Mouse (Mus musculus) brown adipose tissue, adult 24 weeks (tissue): ENCODE results near the gene Scarf2. TPM values are rescaled to one million over a fixed set of nuclear protein-coding genes. Genes with fewer than 3 reads are reported as not detected.
A peak's percentile ranks its signal among the peaks of the same experiment; 100 is the strongest.

Experiments
- H3K27ac ChIP-seq: fragments of 200-500 bp; replicated peaks from 2 replicates; pipeline ENCODE4 v1.5.1; 2012; ENCODE audit warnings: low read depth, mild to moderate bottlenecking, low read length
- H3K4me1 ChIP-seq: fragments of 200-500 bp; 2 replicates; pipeline ENCODE4 v1.6.1; 2012; ENCODE audit warnings: low read length, mixed read lengths; ENCODE audit not compliant: control insufficient read depth, insufficient read depth, insufficient read length
- H3K4me3 ChIP-seq: fragments of 200-500 bp; 2 replicates; pipeline ENCODE4 v1.5.1; 2012; ENCODE audit warnings: low read depth, mild to moderate bottlenecking, low read length, moderate library complexity; ENCODE audit not compliant: insufficient read depth
- polyA plus RNA-seq: library from polyadenylated mRNA; stranded (reverse); fragments of >200 nt; gene quantifications from 2 replicates; pipeline ENCODE4 v1.2.4, GENCODE M21; 2012; ENCODE audit not compliant: missing spikeins, insufficient read depth, insufficient read length

Scarf2 gene
- polyA plus RNA-seq, 1 experiment: 1.8 TPM

- H3K4me1 ChIP-seq: no peaks in the 10 kb centered on the region; the same call in 1 of the 2 replicates
- H3K4me3 ChIP-seq: peak overlapping the region; percentile 76
- no peak overlapping the region for H3K27ac ChIP-seq
These were observed 9.6 kb downstream of the Scarf2 start for GRCm38 (mm10) chr16:17806581-17807191.

- H3K4me1 ChIP-seq: no peaks in the 10 kb centered on the region; the same call in 1 of the 2 replicates
- H3K27ac ChIP-seq: no peak overlapping the region
- H3K4me3 ChIP-seq: peak overlapping the region; percentile 76
These were observed 10.3 kb downstream of the Scarf2 start for GRCm38 (mm10) chr16:17807192-17808009.

DNA sequence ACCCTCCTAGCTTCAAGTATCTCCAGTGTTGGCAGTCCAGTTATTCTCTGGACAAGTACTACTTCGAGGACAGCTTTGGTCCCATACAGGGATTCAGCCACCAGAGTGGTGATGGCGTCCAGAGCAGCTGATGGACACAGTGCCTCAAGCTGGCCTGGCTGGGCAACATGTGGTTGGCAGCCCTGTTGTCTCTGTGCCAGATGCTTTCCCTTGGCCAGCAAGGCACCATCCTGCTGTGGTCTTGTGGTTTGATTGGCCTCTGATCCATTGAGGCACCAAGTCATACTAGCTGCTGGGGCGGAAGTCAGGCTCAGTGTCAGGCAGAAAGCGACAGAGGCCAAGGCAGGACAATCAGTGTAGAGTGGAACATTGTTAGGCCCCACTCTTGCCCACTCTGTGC, 12.0 kb downstream of the Scarf2 start:
- no peak overlapping the region for H3K27ac ChIP-seq
- H3K4me3 ChIP-seq: no peak overlapping the region
- H3K4me1 ChIP-seq: no peaks in the 10 kb centered on the region

DNA sequence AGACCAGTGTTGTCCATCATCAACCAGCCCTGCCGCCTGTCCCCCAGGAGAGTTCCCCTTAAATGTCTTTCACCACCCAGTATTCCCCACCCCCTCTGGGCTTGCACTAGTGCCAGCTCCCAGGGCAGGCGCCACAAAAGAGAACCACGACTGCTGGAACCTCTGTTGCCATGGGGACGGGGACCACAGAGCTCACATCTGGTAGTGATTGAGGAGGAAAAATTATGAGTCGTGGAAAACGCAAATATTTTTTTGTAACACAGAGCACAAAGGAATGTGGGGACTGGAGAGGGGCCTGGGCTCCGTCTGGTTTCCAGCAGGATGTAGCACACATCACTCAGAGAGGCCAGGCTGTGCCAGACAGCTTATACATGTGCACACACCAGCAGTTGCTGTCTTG, 12.6 kb downstream of the Scarf2 start:
- Histone ChIP-seq H3K27ac (no peak overlapping the region), H3K4me3 (no peak overlapping the region), H3K4me1 (no peaks in the 10 kb centered on the region)

- no peak overlapping the region for H3K4me3 ChIP-seq
- no peaks in the 10 kb centered on the region for H3K4me1 ChIP-seq
- no peak overlapping the region for H3K27ac ChIP-seq
These were observed 15.0 kb downstream of the Scarf2 start for GRCm38 (mm10) chr16:17812120-17812519.

DNA sequence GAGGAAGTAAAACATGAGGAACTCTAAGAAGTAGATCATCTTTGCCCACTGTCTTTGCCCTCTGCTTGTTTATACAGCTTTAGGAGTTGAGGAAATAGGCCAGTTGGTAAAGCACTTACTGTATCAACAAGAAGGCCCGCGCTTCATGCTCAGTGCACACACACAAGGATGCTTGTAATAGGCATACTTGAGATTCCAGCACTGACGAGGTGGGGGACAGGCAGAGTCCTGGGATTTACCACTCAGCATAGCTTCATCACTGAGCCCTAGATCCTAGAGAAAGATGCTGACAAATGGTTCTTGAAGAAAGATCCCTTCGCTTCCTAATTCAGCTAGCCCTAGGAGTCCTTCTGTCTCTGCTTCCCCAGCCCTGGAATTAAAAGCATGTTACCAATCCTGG, 16.1 kb downstream of the Scarf2 start:
- H3K4me1 ChIP-seq: no peaks in the 10 kb centered on the region
- no peak overlapping the region for H3K4me3 ChIP-seq
- H3K27ac ChIP-seq: no peak overlapping the region

DNA sequence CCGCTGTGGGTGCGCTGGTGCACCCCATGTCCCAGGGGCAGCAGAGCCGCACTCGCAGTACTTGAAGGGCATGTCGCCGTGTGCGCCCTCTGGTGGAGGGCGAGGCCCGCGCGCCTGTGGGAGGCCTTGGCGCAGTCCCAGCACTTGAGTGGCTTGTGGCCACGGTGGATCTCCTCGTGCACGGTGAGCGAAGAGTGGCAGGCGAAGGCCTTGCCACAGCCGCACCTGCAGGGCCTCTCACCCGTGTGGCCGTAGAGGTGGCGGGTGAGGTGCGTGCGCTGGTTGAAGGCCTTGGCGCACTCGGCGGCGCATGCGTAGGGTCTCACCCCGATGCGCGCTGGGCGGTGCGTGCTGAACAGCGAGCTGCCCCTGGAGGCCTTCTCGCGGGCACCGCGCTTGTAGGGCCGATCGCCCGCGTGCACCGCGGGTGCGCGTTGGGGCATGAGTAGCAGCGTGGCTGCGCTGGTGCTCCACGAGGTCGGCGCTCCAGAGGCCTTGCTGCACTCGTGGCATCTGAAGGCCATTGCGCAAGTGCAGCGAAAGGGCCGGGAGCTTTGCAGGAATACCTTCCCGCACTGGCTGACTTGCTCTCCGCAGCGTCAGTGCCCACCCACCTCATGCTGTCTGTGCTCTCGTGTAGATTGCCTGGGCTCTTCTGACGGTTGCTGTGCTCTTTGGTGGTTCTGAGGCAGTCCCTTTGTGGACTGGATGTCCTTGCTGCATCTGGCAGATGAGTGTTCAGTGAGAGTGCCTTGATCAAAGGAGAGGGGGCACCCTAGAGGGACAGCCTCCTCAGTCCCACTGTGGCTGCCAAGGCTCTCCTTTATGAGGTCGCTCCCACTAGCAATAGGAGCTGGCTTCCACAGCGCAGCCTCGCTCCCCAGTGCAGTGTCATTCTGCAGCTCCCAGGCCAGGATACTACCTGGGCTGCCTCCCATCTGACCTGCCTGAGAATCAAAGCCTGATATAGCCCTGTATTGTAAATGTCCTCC, 18.6 kb downstream of the Scarf2 start:
- H3K4me1 ChIP-seq: no peaks in the 10 kb centered on the region
- no peak overlapping the region for H3K27ac ChIP-seq
- H3K4me3 ChIP-seq: peak overlapping the region; percentile 40

DNA sequence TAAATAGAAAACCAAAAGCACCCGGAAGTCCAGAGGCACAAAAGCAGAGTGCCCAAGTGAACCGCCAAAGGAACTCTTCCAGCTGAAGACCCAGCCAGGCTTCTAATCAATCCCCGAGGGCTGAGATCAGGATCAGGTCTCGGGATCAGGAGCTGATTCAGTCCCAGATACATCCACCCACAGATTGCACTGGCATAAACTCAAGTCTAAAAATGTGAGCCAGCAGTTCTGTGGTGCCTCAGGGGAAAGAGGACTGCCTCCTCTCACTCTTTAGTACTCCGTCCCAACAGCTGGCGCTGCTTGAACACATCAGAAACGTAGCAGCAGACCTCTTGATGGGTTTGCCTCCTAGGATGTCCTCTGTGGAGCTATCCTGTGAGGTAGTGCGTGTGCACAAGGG, 19.4 kb downstream of the Scarf2 start:
- Histone ChIP-seq H3K27ac (no peak overlapping the region), H3K4me3 (no peak overlapping the region), H3K4me1 (no peaks in the 10 kb centered on the region)

DNA sequence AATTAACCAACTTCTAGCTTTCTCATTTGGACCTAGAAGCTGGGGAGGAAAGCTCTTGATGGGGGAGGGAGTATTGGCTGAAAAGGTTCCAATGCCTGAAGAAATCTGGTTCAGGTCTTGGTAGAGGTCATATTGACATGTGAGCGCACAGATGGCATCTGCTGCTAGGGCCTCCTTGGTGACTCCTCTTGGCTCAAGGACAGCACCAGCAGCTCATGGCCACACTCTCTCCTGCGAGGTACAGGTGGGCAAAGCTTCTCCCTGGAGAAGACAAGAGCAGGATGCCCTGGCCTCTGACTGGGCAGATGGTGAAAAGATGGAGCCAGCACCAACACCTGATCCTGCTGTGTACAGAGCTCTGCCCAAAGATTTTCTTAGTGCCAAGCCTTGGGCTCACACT, 29.4 kb downstream of the Scarf2 start:
- Histone ChIP-seq H3K4me3 (no peak overlapping the region), H3K27ac (no peak overlapping the region), H3K4me1 (no peaks in the 10 kb centered on the region)

DNA sequence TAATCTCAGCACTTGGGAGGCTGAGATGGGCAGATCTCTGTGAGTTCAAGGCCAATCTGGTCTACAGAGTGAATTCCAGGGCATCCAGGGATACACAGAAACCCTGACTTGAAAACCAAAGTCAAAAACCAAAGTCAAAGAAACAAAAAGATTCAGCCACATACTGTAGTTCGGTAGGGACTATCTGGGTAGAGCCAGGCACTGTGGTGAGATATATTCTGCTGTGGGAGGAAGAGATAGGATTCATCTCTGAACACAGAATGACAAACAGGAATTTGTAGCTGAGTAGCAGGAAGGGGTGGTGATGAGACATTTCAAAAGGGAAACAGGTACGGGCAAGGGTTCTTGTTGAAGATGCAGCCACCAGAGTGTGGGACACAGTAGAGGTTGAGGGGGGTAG, 31.1 kb downstream of the Scarf2 start:
- Histone ChIP-seq H3K27ac (no peak overlapping the region), H3K4me1 (no peaks in the 10 kb centered on the region)

GRCm38 (mm10) chr16:17828867-17829266, 31.8 kb downstream of the Scarf2 start:
- Histone ChIP-seq H3K4me1 (no peaks in the 10 kb centered on the region), H3K4me3 (no peak overlapping the region), H3K27ac (no peak overlapping the region)

More for the DNA sequence above, 31.1 kb downstream of the Scarf2 start:
- no peak overlapping the region for H3K4me3 ChIP-seq

DNA sequence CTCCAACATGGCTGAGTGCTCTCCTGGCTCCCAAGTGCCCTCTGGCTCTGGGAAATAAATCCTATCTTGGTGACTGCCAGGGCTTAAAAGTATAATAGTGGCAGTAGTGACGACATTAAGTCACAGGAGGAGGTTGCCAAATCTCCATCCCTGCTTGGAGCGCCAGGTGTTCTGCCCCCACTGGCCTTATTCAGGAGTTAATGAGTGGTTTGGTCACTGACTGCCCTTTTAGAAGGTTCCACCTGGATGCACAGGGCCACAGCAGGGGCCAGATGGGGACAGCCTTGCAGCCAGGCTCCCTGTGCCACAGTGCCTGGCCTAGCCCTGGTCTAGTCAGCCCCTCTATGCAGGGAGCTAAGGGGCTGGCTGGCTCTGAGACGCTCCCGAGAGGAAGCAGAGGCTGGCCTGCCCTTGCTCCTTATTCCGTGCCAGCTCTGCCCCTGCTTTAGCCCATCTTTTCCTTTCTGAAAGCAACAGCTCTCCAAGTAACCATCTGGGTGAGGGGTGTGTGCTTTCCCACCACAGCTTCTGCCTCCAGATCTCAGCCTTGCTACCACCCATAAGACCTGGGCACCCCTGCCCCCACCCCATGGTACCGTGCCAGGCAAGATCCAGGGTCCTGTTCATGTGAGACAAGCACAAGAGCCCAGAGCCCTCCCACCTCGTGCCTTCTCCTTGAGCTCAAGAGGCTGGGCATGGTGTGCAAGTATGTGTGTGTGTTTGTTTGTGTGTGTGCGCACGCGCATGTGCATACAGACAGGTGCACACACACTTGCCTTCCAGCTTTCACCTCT, 33.5 kb downstream of the Scarf2 start:
- Histone ChIP-seq H3K4me3 (no peak overlapping the region), H3K4me1 (no peaks in the 10 kb centered on the region), H3K27ac (no peak overlapping the region)

DNA sequence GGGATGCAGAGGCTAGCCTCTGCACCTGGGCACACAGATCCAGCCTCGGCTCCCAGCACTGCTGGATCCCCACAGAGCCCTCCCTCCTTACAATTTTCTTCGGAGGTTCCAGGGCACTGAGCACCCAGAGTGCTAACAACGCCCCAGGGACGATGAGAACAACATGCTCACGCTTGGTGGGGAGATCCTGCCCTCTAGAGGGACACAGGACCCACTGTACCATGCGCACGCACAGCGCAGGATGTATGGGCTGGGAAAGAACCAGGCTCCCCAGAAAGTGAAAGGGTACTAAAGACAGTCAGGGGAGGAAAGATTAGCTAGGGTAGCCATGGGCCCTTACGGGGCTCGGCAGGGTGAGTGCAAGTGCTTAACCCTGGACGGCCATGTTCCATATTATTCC, 34.7 kb downstream of the Scarf2 start:
- Histone ChIP-seq H3K4me1 (no peaks in the 10 kb centered on the region), H3K27ac (no peak overlapping the region), H3K4me3 (no peak overlapping the region)

DNA sequence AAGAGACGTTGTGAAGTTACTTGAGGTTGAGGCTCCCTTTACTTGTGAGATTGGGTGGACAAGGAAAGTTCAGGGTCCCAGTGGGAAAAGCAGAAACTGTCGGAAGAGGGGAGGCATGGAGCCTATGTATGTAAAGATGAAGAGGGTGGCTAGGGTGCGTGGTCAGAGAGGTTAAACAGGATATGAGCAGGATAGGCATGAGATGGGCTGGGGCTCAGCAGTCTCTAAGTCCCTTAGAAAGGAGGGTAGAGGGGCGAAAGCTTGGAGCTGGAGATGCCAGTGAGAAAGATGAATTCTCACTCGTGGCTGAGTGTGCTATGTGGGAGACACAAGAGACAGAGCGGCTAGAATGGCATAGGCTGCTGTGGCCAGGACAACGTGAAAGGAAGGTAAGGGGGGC, 35.7 kb downstream of the Scarf2 start, which contains the start of gene B830017H08Rik:
B830017H08Rik (plus strand) TSS at position 301 of the 400 bp plus-strand sequence.
- peak within 1 kb of the TSS; percentile 42 for H3K4me3 ChIP-seq
- no peak within 1 kb of the TSS for H3K27ac ChIP-seq
- H3K4me1 ChIP-seq: no peaks in the 10 kb centered on the region
